Mouse (Mus musculus) liver, postnatal 0 days (tissue): ENCODE measurements around the gene Rraga.

Experiments used
- CTCF ChIP-seq: sonication (generic); IDR thresholded peaks from 2 replicates; pipeline ENCODE4 v1.5.1; 2016; ENCODE audit warnings: antibody characterized with exemption, low read depth
- EP300 ChIP-seq: IDR thresholded peaks from 2 replicates; pipeline ENCODE4 v1.6.1; 2016; ENCODE audit warnings: antibody characterized with exemption, low read depth, mild to moderate bottlenecking

- TF ChIP-seq CTCF: no peak
- TF ChIP-seq EP300: no peak
Observed at GRCm38 (mm10) chr4:86541573-86541972, 33.9 kb upstream of the Rraga start.
